In genomic region chr17:5007156-5007658, GRCm38 (mm10) we compare ENCODE assay signal across 9 mouse cellular contexts. TPM values are rescaled to one million over a fixed set of nuclear protein-coding genes. Genes with fewer than 3 reads are reported as not detected.
DNase-seq lines count a peak whose midpoint lies in the region; ATAC-seq lines count a peak whose summit lies in the region.
"Had no signal": no experiment of that assay in that cellular context is flagged by ENCODE, and none has a peak within 500 bp of the region (broad histone marks: within the 10 kb centered on the region; RNA-seq: fewer than 3 reads in every experiment).

No protein-coding gene starts in this region.

- H3K4me3 ChIP-seq in forebrain, embryonic 15.5 days, result peak overlapping the region; percentile 8
- H3K4me3 ChIP-seq in intestine, embryonic 16.5 days (ENCODE audit: low read length), result 0 out of 2 replicates have a peak overlapping the region, but pooled peaks have one; percentile 2
- H3K4me3 ChIP-seq: liver, embryonic 15.5 days had no signal

- H3K4me2 ChIP-seq in forebrain, embryonic 15.5 days (replicated peaks), result peak overlapping the region; percentile 23
- peak overlapping the region; percentile 3; the same call in 1 of the 2 replicates for H3K4me2 ChIP-seq in intestine, embryonic 16.5 days (ENCODE audit: low read depth, low read length)
- H3K4me2 ChIP-seq: liver, embryonic 15.5 days had no signal

- H3K9ac ChIP-seq in forebrain, embryonic 15.5 days (replicated peaks), result no peak overlapping the region
- H3K9ac ChIP-seq in intestine, embryonic 16.5 days (ENCODE audit: low read depth, low read length), result no peak overlapping the region
- H3K9ac ChIP-seq: liver, embryonic 15.5 days had no signal

- no peaks in the 10 kb centered on the region for H3K27me3 ChIP-seq in forebrain, embryonic 15.5 days
- H3K27me3 ChIP-seq in intestine, embryonic 16.5 days (replicated peaks; ENCODE audit: control insufficient read depth, insufficient read depth, low read length), result no peaks in the 10 kb centered on the region
- H3K27me3 ChIP-seq: liver, embryonic 15.5 days had no signal

- peak; percentile 90 for DNase-seq in heart, adult 11 months
- DNase-seq in heart, postnatal 25 days (ENCODE audit: low spot score), result no peak
- peak; percentile 84 for DNase-seq in lung, postnatal 25 days (ENCODE audit: low spot score)
- peak; percentile 80 to 82 for DNase-seq in spleen, postnatal 36 days (ENCODE audit: low spot score in 2 of 2)
- DNase-seq in gastrocnemius, postnatal 36 days, result no peak
- DNase-seq in layer of hippocampus, adult 11-12 months (ENCODE audit: low spot score), result no peak

- peak; percentile 66 for ATAC-seq in forebrain, embryonic 15.5 days (replicated peaks)
- ATAC-seq in intestine, embryonic 16.5 days, result peak; percentile 60

- H3K4me1 ChIP-seq in forebrain, embryonic 15.5 days, result peaks cover 79% of the 10 kb centered on the region
- H3K4me1 ChIP-seq in intestine, embryonic 16.5 days (ENCODE audit: control insufficient read depth, insufficient read depth, low read length), result peaks cover 80% of the 10 kb centered on the region

- intact Hi-C loops in heart, postnatal 25 days (cut with DNase I), result no loop called here
- intact Hi-C loops in gastrocnemius, postnatal 36 days (cut with DNase I), result no loop called here

- no peak overlapping the region for H3K27ac ChIP-seq in forebrain, embryonic 15.5 days (replicated peaks)
- H3K27ac ChIP-seq in intestine, embryonic 16.5 days (ENCODE audit: low read length), result no peak overlapping the region; the same call in 1 of the 2 replicates
- H3K27ac ChIP-seq: liver, embryonic 15.5 days had no signal

- 3% methylated on average over 15 of the region's 15 CpGs for WGBS in forebrain, embryonic 15.5 days
- WGBS in intestine, embryonic 16.5 days, result 19% methylated on average over 15 of the region's 15 CpGs

- H3K36me3 ChIP-seq in forebrain, embryonic 15.5 days, result no peaks in the 10 kb centered on the region
- no peaks in the 10 kb centered on the region for H3K36me3 ChIP-seq in intestine, embryonic 16.5 days (ENCODE audit: control insufficient read depth, insufficient read depth, low read length)
- H3K36me3 ChIP-seq: liver, embryonic 15.5 days had no signal

- H3K9me3 ChIP-seq in forebrain, embryonic 15.5 days, result no peaks in the 10 kb centered on the region
- no peaks in the 10 kb centered on the region for H3K9me3 ChIP-seq in intestine, embryonic 16.5 days (ENCODE audit: control insufficient read depth, low read length)
- H3K9me3 ChIP-seq: liver, embryonic 15.5 days had no signal

RNA-seq across cellular contexts. Expression of gene Arid1b, which starts 13.1 kb away (rescaled TPM):
- total RNA-seq in heart, postnatal 25 days (2021), result 10 to 100 TPM; 28.2 to 32.0 TPM
- polyA plus RNA-seq in forebrain, embryonic 15.5 days (2015; fragmentation: Nextera tagmentation; extraction: Ambion mirVana), result 14.8 TPM in 2 replicates
- 5.8 and 6.5 TPM in 2 replicates for polyA plus RNA-seq in intestine, embryonic 16.5 days (2015; fragmentation: Nextera tagmentation; extraction: Ambion mirVana)
- 10 to 100 TPM; 28.6 to 31.6 TPM for total RNA-seq in gastrocnemius, postnatal 36 days (2021)

Comparison
In these comparisons a context has a peak if more than half of its experiments do, and no peak if none do; other contexts are left out.
1. DNase-seq: peak in heart, adult 11 months (single experiment), lung, postnatal 25 days (single experiment) and spleen, postnatal 36 days (2 of 2); none in heart, postnatal 25 days (single experiment), gastrocnemius, postnatal 36 days (0 of 2) and layer of hippocampus, adult 11-12 months (single experiment).